In genomic region chr2:150558568-150558967, GRCm38 (mm10) we compare ENCODE assay signal across 10 mouse cellular contexts. TPM values are rescaled to one million over a fixed set of nuclear protein-coding genes. Genes with fewer than 3 reads are reported as not detected.
DNase-seq lines count a peak whose midpoint lies in the region; ATAC-seq and TF ChIP-seq lines count a peak whose summit lies in the region.
"Had no signal": no experiment of that assay in that cellular context is flagged by ENCODE, and none has a peak within 500 bp of the region (broad histone marks: within the 10 kb centered on the region; RNA-seq: fewer than 3 reads in every experiment).

No protein-coding gene starts in this region.

- H3K4me3 ChIP-seq in forebrain, embryonic 15.5 days: no peak overlapping the region
- H3K4me3 ChIP-seq in forebrain, embryonic 12.5 days (replicated peaks): no peak overlapping the region
- H3K4me3 ChIP-seq in lung, postnatal 0 days (ENCODE audit: low read depth, low read length): no peak overlapping the region
- H3K4me3 ChIP-seq: hindbrain, embryonic 15.5 days; neural tube, embryonic 12.5 days had no signal

- no peak overlapping the region for H3K27ac ChIP-seq in forebrain, embryonic 15.5 days (replicated peaks)
- no peak overlapping the region for H3K27ac ChIP-seq in forebrain, embryonic 12.5 days
- H3K27ac ChIP-seq in lung, postnatal 0 days (ENCODE audit: low read length): no peak overlapping the region
- H3K27ac ChIP-seq: hindbrain, embryonic 15.5 days; neural tube, embryonic 12.5 days had no signal

- H3K9ac ChIP-seq in forebrain, embryonic 15.5 days (replicated peaks): no peak overlapping the region
- no peak overlapping the region for H3K9ac ChIP-seq in forebrain, embryonic 12.5 days
- no peak overlapping the region for H3K9ac ChIP-seq in lung, postnatal 0 days (replicated peaks; ENCODE audit: low read depth)
- H3K9ac ChIP-seq: hindbrain, embryonic 15.5 days; neural tube, embryonic 12.5 days had no signal

- peak; percentile 12 for DNase-seq in right cerebral cortex, adult 18-20 months
- DNase-seq in right cerebral cortex, postnatal 4 days: no peak
- peak; percentile 14 for DNase-seq in fibroblast of lung, adult 2 months (ENCODE audit: low read depth)
- peak; percentile 23 for DNase-seq in lung, postnatal 0 days (ENCODE audit: low spot score)
- peak; percentile 53 for DNase-seq in thymus, postnatal 25 days
- no peak for DNase-seq in cerebellum, adult 9-10 months

- no peaks in the 10 kb centered on the region for H3K9me3 ChIP-seq in forebrain, embryonic 15.5 days
- no peaks in the 10 kb centered on the region for H3K9me3 ChIP-seq in forebrain, embryonic 12.5 days
- no peaks in the 10 kb centered on the region for H3K9me3 ChIP-seq in lung, postnatal 0 days (ENCODE audit: low read length)
- H3K9me3 ChIP-seq: hindbrain, embryonic 15.5 days; neural tube, embryonic 12.5 days had no signal

- TF ChIP-seq EP300 in lung, postnatal 0 days (IDR thresholded peaks at IDR 0.05): no peak

- peak; percentile 55; the same call in 1 of the 2 replicates for ATAC-seq in forebrain, embryonic 15.5 days (replicated peaks)
- ATAC-seq in forebrain, embryonic 12.5 days (ENCODE audit: low FRiP score): no peak
- ATAC-seq in lung, postnatal 0 days: no peak

- H3K27me3 ChIP-seq in forebrain, embryonic 15.5 days: no peaks in the 10 kb centered on the region
- H3K27me3 ChIP-seq in forebrain, embryonic 12.5 days: no peaks in the 10 kb centered on the region
- no peaks in the 10 kb centered on the region for H3K27me3 ChIP-seq in lung, postnatal 0 days (replicated peaks; ENCODE audit: insufficient read depth, low read length)
- H3K27me3 ChIP-seq: hindbrain, embryonic 15.5 days; neural tube, embryonic 12.5 days had no signal

- no peak overlapping the region for H3K4me2 ChIP-seq in forebrain, embryonic 15.5 days (replicated peaks)
- no peak overlapping the region for H3K4me2 ChIP-seq in forebrain, embryonic 12.5 days
- H3K4me2 ChIP-seq in lung, postnatal 0 days (replicated peaks; ENCODE audit: low read depth, low read length): no peak overlapping the region
- H3K4me2 ChIP-seq: hindbrain, embryonic 15.5 days; neural tube, embryonic 12.5 days had no signal

- peak; percentile 66 for TF ChIP-seq CTCF in lung, postnatal 0 days (IDR thresholded peaks at IDR 0.05)

- WGBS in forebrain, embryonic 15.5 days: 49% methylated on average over 3 of the region's 3 CpGs
- 60% methylated on average over 3 of the region's 3 CpGs for WGBS in forebrain, embryonic 12.5 days
- WGBS in lung, postnatal 0 days: 57% methylated on average over 3 of the region's 3 CpGs

- no peaks in the 10 kb centered on the region for H3K36me3 ChIP-seq in forebrain, embryonic 15.5 days
- no peaks in the 10 kb centered on the region for H3K36me3 ChIP-seq in forebrain, embryonic 12.5 days (replicated peaks)
- no peaks in the 10 kb centered on the region for H3K36me3 ChIP-seq in lung, postnatal 0 days (ENCODE audit: insufficient read depth, low read length)
- H3K36me3 ChIP-seq: hindbrain, embryonic 15.5 days; neural tube, embryonic 12.5 days had no signal

- H3K4me1 ChIP-seq in forebrain, embryonic 15.5 days: no peaks in the 10 kb centered on the region
- no peaks in the 10 kb centered on the region for H3K4me1 ChIP-seq in forebrain, embryonic 12.5 days
- no peaks in the 10 kb centered on the region for H3K4me1 ChIP-seq in lung, postnatal 0 days (ENCODE audit: insufficient read depth, low read depth, low read length)
- H3K4me1 ChIP-seq: hindbrain, embryonic 15.5 days; neural tube, embryonic 12.5 days had no signal

RNA-seq across cellular contexts. Expression of gene Cst7, which starts 11.6 kb away (rescaled TPM):
- 0.64 TPM in 1 of 2 replicates, not detected in the other for polyA plus RNA-seq in forebrain, embryonic 15.5 days (2015; fragmentation: Nextera tagmentation; extraction: Ambion mirVana)
- 0.19 and 0.35 TPM in 2 replicates for polyA plus RNA-seq in forebrain, embryonic 12.5 days (2016; fragmentation: Nextera tagmentation; extraction: Ambion mirVana)
- polyA plus RNA-seq in lung, postnatal 0 days (2015; fragmentation: Nextera tagmentation; extraction: Ambion mirVana): 0.32 and 0.46 TPM in 2 replicates

RNA-seq across cellular contexts. Expression of gene Apmap, which starts 49.8 kb away (rescaled TPM):
- 40.9 and 41.0 TPM in 2 replicates for polyA plus RNA-seq in forebrain, embryonic 15.5 days (2015; fragmentation: Nextera tagmentation; extraction: Ambion mirVana)
- polyA plus RNA-seq in forebrain, embryonic 12.5 days (2016; fragmentation: Nextera tagmentation; extraction: Ambion mirVana): 35.7 and 36.4 TPM in 2 replicates
- 44.1 and 50.7 TPM in 2 replicates for polyA plus RNA-seq in lung, postnatal 0 days (2015; fragmentation: Nextera tagmentation; extraction: Ambion mirVana)

Comparison
In these comparisons a context has a peak if more than half of its experiments do, and no peak if none do; other contexts are left out.
1. DNase-seq: peak in right cerebral cortex, adult 18-20 months (single experiment), fibroblast of lung, adult 2 months (single experiment), lung, postnatal 0 days (single experiment) and thymus, postnatal 25 days (single experiment); none in right cerebral cortex, postnatal 4 days (single experiment) and cerebellum, adult 9-10 months (single experiment).